Mouse (Mus musculus): ENCODE data around the gene Dexi. TPM values are rescaled to one million over a fixed set of nuclear protein-coding genes. Genes with fewer than 3 reads are reported as not detected.

Gene Dexi
- 14.5 to 17.7 TPM (median 15.9 TPM) in 4 replicates for total RNA-seq (2023)

GRCm38 (mm10) chr16:10542698-10543365, at the start of gene Dexi:
Dexi (minus strand) TSS chr16:10543054.

GRCm38 (mm10) chr16:10544995-10545622, 2.3 kb upstream of the Dexi start, which contains the start of gene Clec16a:
Clec16a (plus strand) TSS chr16:10545339.

GRCm38 (mm10) chr16:10479857-10480256, 63.0 kb downstream of the Dexi start, which contains the start of gene Ciita:
Ciita (plus strand) TSS chr16:10480059.

Other genes starting within 250 kb of the Dexi start
- gene Emp2, start 229.1 kb downstream of the Dexi start, total RNA-seq (2023) = not detected in 4 replicates
- gene Tekt5, start 147.6 kb downstream of the Dexi start, total RNA-seq (2023) = not detected in 4 replicates
- 54.4 to 57.2 TPM (median 55.4 TPM) in 4 replicates for gene Nubp1, start 131.1 kb downstream of the Dexi start, total RNA-seq (2023)
- gene Tvp23a, start 95.7 kb downstream of the Dexi start, total RNA-seq (2023) = not detected in 4 replicates
- 260 to 315 TPM (median 277 TPM) in 4 replicates for gene Ciita, start 63.0 kb downstream of the Dexi start, total RNA-seq (2023)
- 32.3 to 40.9 TPM (median 34.9 TPM) in 4 replicates for gene Clec16a, start 2.3 kb upstream of the Dexi start, total RNA-seq (2023)
- 2.7 to 3.6 TPM (median 3.1 TPM) in 4 replicates for gene Socs1, start 242.5 kb upstream of the Dexi start, total RNA-seq (2023)
- not detected in 4 replicates for gene Tnp2, start 245.6 kb upstream of the Dexi start, total RNA-seq (2023)
- gene Prm3, start 247.9 kb upstream of the Dexi start, total RNA-seq (2023) = not detected in 4 replicates

All from B cell, adult 62 days (primary cell).